In the genomic region with DNA sequence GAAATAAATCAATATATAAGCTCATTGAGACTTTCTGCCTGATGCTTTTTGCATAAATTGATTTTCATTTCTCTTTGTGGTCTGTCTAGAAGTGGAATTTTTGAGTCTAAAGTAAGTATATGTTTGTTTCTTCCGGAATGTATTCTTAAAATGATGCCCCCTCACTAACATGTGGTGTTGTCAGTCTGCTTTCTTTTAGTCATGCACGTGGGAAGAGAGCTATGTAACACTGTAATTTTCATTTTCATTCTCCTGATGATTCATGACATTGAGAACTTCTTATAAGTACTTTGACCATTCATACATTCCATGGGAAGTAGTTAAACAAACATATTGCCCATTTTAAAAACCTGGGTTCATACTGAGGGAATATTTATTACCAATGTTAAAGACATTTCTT, we compare ENCODE assay signal across 29 mouse cellular contexts.
"Had no signal": no experiment of that assay in that cellular context is flagged by ENCODE, and none has a peak within 500 bp of the region (broad histone marks: within the 10 kb centered on the region; RNA-seq: fewer than 3 reads in every experiment).

No protein-coding gene starts in this region.

- H3K4me2 ChIP-seq: embryonic facial prominence, embryonic 12.5 days; embryonic facial prominence, embryonic 13.5 days; embryonic facial prominence, embryonic 15.5 days; forebrain, embryonic 12.5 days; forebrain, embryonic 13.5 days; forebrain, embryonic 15.5 days; heart, embryonic 11.5 days had no signal

- H3K27me3 ChIP-seq: embryonic facial prominence, embryonic 12.5 days; embryonic facial prominence, embryonic 13.5 days; embryonic facial prominence, embryonic 15.5 days; forebrain, embryonic 12.5 days; forebrain, embryonic 13.5 days; forebrain, embryonic 15.5 days had no signal

- H3K36me3 ChIP-seq: embryonic facial prominence, embryonic 12.5 days; embryonic facial prominence, embryonic 13.5 days; embryonic facial prominence, embryonic 15.5 days; forebrain, embryonic 10.5 days; forebrain, embryonic 12.5 days; forebrain, embryonic 15.5 days; heart, embryonic 10.5 days had no signal

- H3K9ac ChIP-seq: embryonic facial prominence, embryonic 12.5 days; embryonic facial prominence, embryonic 13.5 days; embryonic facial prominence, embryonic 15.5 days; forebrain, embryonic 12.5 days; forebrain, embryonic 13.5 days; forebrain, embryonic 15.5 days; forebrain, postnatal 0 days had no signal

- DNase-seq: cerebellum, adult 8-10 months; cerebellum, adult 9-10 months; cerebellum, adult 9-11 months; cerebellum, postnatal 10 days; cerebellum, postnatal 14 days; cerebellum, postnatal 25 days; cerebellum, postnatal 36 days; embryo, embryonic 11 days; forebrain, postnatal 0 days; gastrocnemius, adult 2 months; gastrocnemius, postnatal 10 days; gastrocnemius, postnatal 14 days; gastrocnemius, postnatal 25 days; gastrocnemius, postnatal 36 days; heart, adult 11 months; heart, adult 18-20 months; heart, adult 2 months had no signal

- ATAC-seq: forebrain, embryonic 13.5 days; forebrain, embryonic 14.5 days; forebrain, embryonic 15.5 days; forebrain, embryonic 16.5 days; forebrain, postnatal 0 days had no signal

- H3K4me3 ChIP-seq: embryonic facial prominence, embryonic 12.5 days; embryonic facial prominence, embryonic 13.5 days; embryonic facial prominence, embryonic 15.5 days; erythroblast, embryonic 14.5 days; forebrain, embryonic 10.5 days; forebrain, embryonic 12.5 days; forebrain, embryonic 13.5 days; forebrain, embryonic 15.5 days; gastrocnemius, adult 2 months; heart, adult 2 months; heart, embryonic 10.5 days had no signal

- H3K9me3 ChIP-seq: embryonic facial prominence, embryonic 12.5 days; embryonic facial prominence, embryonic 13.5 days; embryonic facial prominence, embryonic 15.5 days; forebrain, embryonic 10.5 days; forebrain, embryonic 12.5 days; forebrain, embryonic 13.5 days; forebrain, embryonic 15.5 days; heart, embryonic 10.5 days had no signal

- H3K27ac ChIP-seq: embryonic facial prominence, embryonic 12.5 days; embryonic facial prominence, embryonic 13.5 days; embryonic facial prominence, embryonic 15.5 days; forebrain, embryonic 10.5 days; forebrain, embryonic 12.5 days; forebrain, embryonic 13.5 days; forebrain, embryonic 15.5 days; gastrocnemius, adult 2 months; heart, adult 2 months; heart, embryonic 10.5 days had no signal

- H3K4me1 ChIP-seq: embryonic facial prominence, embryonic 12.5 days; embryonic facial prominence, embryonic 13.5 days; embryonic facial prominence, embryonic 15.5 days; forebrain, embryonic 10.5 days; forebrain, embryonic 12.5 days; forebrain, embryonic 13.5 days; forebrain, embryonic 15.5 days; heart, embryonic 10.5 days had no signal
